Mouse (Mus musculus) embryonic facial prominence, embryonic 11.5 days (tissue): ENCODE measurements around the gene Akt2. TPM values are rescaled to one million over a fixed set of nuclear protein-coding genes. Genes with fewer than 3 reads are reported as not detected.

Experiments
- ATAC-seq: fragments of 200-750 bp; cut with Nextera tagmentation; replicated peaks from 2 replicates; pipeline ENCODE4 v1.8.0; 2017; ENCODE audit warnings: low read depth; ENCODE audit not compliant: insufficient number of reproducible peaks, low FRiP score, low TSS enrichment
- DNase-seq: peaks from one replicate; pipeline ENCODE4 v3.0.0-alpha.2; 2015; ENCODE audit warnings: low spot score
- H3K27ac ChIP-seq: fragments of 300-500 bp; sonication (generic); replicated peaks from 2 replicates; pipeline ENCODE4 v1.5.1; 2014; ENCODE audit warnings: mild to moderate bottlenecking, low read depth, low read length, control low read depth
- H3K27me3 ChIP-seq: fragments of 300-500 bp; sonication (generic); 2 replicates; pipeline ENCODE4 v1.6.1; 2014; ENCODE audit warnings: mild to moderate bottlenecking, low read length, moderate library complexity, mixed read lengths; ENCODE audit not compliant: control insufficient read depth, insufficient read depth
- H3K36me3 ChIP-seq: fragments of 300-500 bp; sonication (generic); replicated peaks from 2 replicates; pipeline ENCODE4 v1.6.1; 2014; ENCODE audit warnings: low read depth, mild to moderate bottlenecking, low read length, moderate library complexity, mixed read lengths; ENCODE audit not compliant: control insufficient read depth, insufficient read depth
- H3K4me1 ChIP-seq: fragments of 300-500 bp; sonication (generic); 2 replicates; pipeline ENCODE4 v1.6.1; 2014; ENCODE audit warnings: low read length, mixed read lengths; ENCODE audit not compliant: control insufficient read depth, insufficient read depth
- H3K4me2 ChIP-seq: fragments of 300-500 bp; sonication (generic); 2 replicates; pipeline ENCODE4 v1.6.1; 2014; ENCODE audit warnings: low read depth, mild to moderate bottlenecking, control low read depth, low read length, moderate library complexity
- H3K4me3 ChIP-seq: fragments of 300-500 bp; sonication (generic); 2 replicates; pipeline ENCODE4 v1.5.1; 2014; ENCODE audit warnings: low read depth, low read length, control low read depth
- H3K9ac ChIP-seq: fragments of 300-500 bp; sonication (generic); replicated peaks from 2 replicates; pipeline ENCODE4 v1.6.1; 2014; ENCODE audit warnings: mild to moderate bottlenecking, control low read depth, low read length
- H3K9me3 ChIP-seq: fragments of 300-500 bp; sonication (generic); replicated peaks from 2 replicates; pipeline ENCODE4 v1.6.1; 2016; ENCODE audit warnings: mild to moderate bottlenecking, low read length, inconsistent platforms, mixed read lengths; ENCODE audit not compliant: control insufficient read depth
- WGBS: fragments of 180-500 bp; shearing (Covaris S2); extraction: QIAGEN DNeasy Blood & Tissue Kit; methylation state at CpG from one replicate; pipeline ENCODE4 v1.1.7; 2014; 5-methylcytosine and 5-hydroxymethylcytosine counted together
- polyA plus RNA-seq: library from polyadenylated mRNA; unstranded; fragments of >200 nt; fragmentation: Nextera tagmentation; extraction: Ambion mirVana; gene quantifications from 2 replicates; pipeline ENCODE4 v1.2.1, GENCODE M21; 2014

Gene Akt2
- polyA plus RNA-seq, 1 experiment from 2014 or later, result 82.8 TPM

GRCm38 (mm10) chr7:27592217-27592929 lies 1.0 kb downstream of the Akt2 start:
- peak; percentile 73; the same call in 1 of the 2 replicates for ATAC-seq

GRCm38 (mm10) chr7:27592934-27593645 lies 1.7 kb downstream of the Akt2 start:
- H3K9ac ChIP-seq, result peak overlapping the region; percentile 66
- WGBS, result 69% methylated on average over 12 of the region's 12 CpGs
- no peaks in the 10 kb centered on the region for H3K36me3 ChIP-seq
- peak overlapping the region; percentile 44 for H3K4me2 ChIP-seq
- DNase-seq (no peak), ATAC-seq (no peak)
- H3K27me3 ChIP-seq, result no peaks in the 10 kb centered on the region
- peaks cover 3% of the 10 kb centered on the region for H3K4me1 ChIP-seq
- peak overlapping the region; percentile 63 for H3K4me3 ChIP-seq
- no peaks in the 10 kb centered on the region for H3K9me3 ChIP-seq
- no peak overlapping the region; the same call in 1 of the 2 replicates for H3K27ac ChIP-seq

More at GRCm38 (mm10) chr7:27592217-27592929, 1.0 kb downstream of the Akt2 start:
- Histone ChIP-seq H3K4me1 (peaks cover 3% of the 10 kb centered on the region), H3K36me3 (no peaks in the 10 kb centered on the region), H3K4me3 (peak overlapping the region; percentile 63), H3K4me2 (peak overlapping the region; percentile 44), H3K27me3 (no peaks in the 10 kb centered on the region), H3K9ac (peak overlapping the region; percentile 66), H3K9me3 (no peaks in the 10 kb centered on the region), H3K27ac (peak overlapping the region; percentile 78)
- WGBS, result 4% methylated on average over 17 of the region's 17 CpGs
- no peak for DNase-seq

- Histone ChIP-seq H3K36me3 (no peaks in the 10 kb centered on the region), H3K4me1 (peaks cover 3% of the 10 kb centered on the region), H3K9me3 (no peaks in the 10 kb centered on the region), H3K27ac (no peak overlapping the region), H3K27me3 (no peaks in the 10 kb centered on the region), H3K9ac (no peak overlapping the region; the same call in 1 of the 2 replicates), H3K4me3 (no peak overlapping the region), H3K4me2 (no peak overlapping the region)
- DNase-seq, result no peak
- 63% methylated on average over 10 of the region's 10 CpGs for WGBS
- ATAC-seq, result no peak
These were observed 5.5 kb downstream of the Akt2 start for GRCm38 (mm10) chr7:27596586-27597503.

- H3K9me3 ChIP-seq, result no peaks in the 10 kb centered on the region
- 75% methylated on average over 7 of the region's 7 CpGs for WGBS
- no peaks in the 10 kb centered on the region for H3K27me3 ChIP-seq
- ATAC-seq, result no peak
- H3K9ac ChIP-seq, result no peak overlapping the region
- DNase-seq, result no peak
- no peaks in the 10 kb centered on the region for H3K36me3 ChIP-seq
- H3K4me1 ChIP-seq, result peaks cover under 1% of the 10 kb centered on the region
- no peak overlapping the region for H3K4me2 ChIP-seq
- no peak overlapping the region for H3K27ac ChIP-seq
- no peak overlapping the region for H3K4me3 ChIP-seq
These were observed 6.7 kb downstream of the Akt2 start for GRCm38 (mm10) chr7:27598053-27598452.

- no peak overlapping the region for H3K9ac ChIP-seq
- DNase-seq (no peak), ATAC-seq (no peak)
- no peak overlapping the region for H3K27ac ChIP-seq
- no peak overlapping the region for H3K4me2 ChIP-seq
- H3K36me3 ChIP-seq, result no peaks in the 10 kb centered on the region
- H3K4me3 ChIP-seq, result no peak overlapping the region
- 78% methylated on average over 4 of the region's 4 CpGs for WGBS
- no peaks in the 10 kb centered on the region for H3K9me3 ChIP-seq
- no peaks in the 10 kb centered on the region for H3K27me3 ChIP-seq
- H3K4me1 ChIP-seq, result no peaks in the 10 kb centered on the region; the same call in none of the 2 replicates
These were observed 10.3 kb downstream of the Akt2 start for GRCm38 (mm10) chr7:27601628-27602027.

- 76% methylated on average over 2 of the region's 2 CpGs for WGBS
- H3K4me2 ChIP-seq, result no peak overlapping the region
- H3K36me3 ChIP-seq, result no peaks in the 10 kb centered on the region
- no peak overlapping the region for H3K4me3 ChIP-seq
- no peaks in the 10 kb centered on the region; the same call in 1 of the 2 replicates for H3K4me1 ChIP-seq
- no peaks in the 10 kb centered on the region for H3K9me3 ChIP-seq
- no peak overlapping the region for H3K9ac ChIP-seq
- H3K27ac ChIP-seq, result no peak overlapping the region
- no peak for DNase-seq
- H3K27me3 ChIP-seq, result no peaks in the 10 kb centered on the region
- ATAC-seq, result no peak
These were observed 10.8 kb downstream of the Akt2 start for GRCm38 (mm10) chr7:27602161-27602560.

GRCm38 (mm10) chr7:27602835-27603234 lies 11.5 kb downstream of the Akt2 start:
- Histone ChIP-seq H3K4me2 (no peak overlapping the region), H3K9ac (no peak overlapping the region), H3K4me1 (no peaks in the 10 kb centered on the region; the same call in 1 of the 2 replicates), H3K27ac (no peak overlapping the region), H3K4me3 (no peak overlapping the region), H3K36me3 (no peaks in the 10 kb centered on the region), H3K9me3 (no peaks in the 10 kb centered on the region), H3K27me3 (no peaks in the 10 kb centered on the region)
- DNase-seq (no peak), ATAC-seq (no peak)
- WGBS, result 84% methylated on average over 7 of the region's 7 CpGs
